Mouse (Mus musculus) Patski (cell line): Measurements from ENCODE around the gene Tefm. TPM values are rescaled to one million over a fixed set of nuclear protein-coding genes. Genes with fewer than 3 reads are reported as not detected.
"Not testable (repeated sequence)": the region's sequence is repeated elsewhere in the genome, so short reads cannot be mapped to it uniquely, and the experiment has no call there.

Experiments
- ATAC-seq: fragments of 100-300 bp; one replicate; pipeline ENCODE4 v1.8.0; 2021
- CTCF ChIA-PET: fragments of 350-600 bp; sonication (Branson Sonifier 250); formaldehyde crosslinking; loops from one replicate; lab custom pipeline; 2022; ENCODE audit warnings: inconsistent platforms; lab: Charles Lee
- POLR2A ChIA-PET: fragments of 350-600 bp; sonication (Branson Sonifier 250); formaldehyde crosslinking; loops from one replicate; lab custom pipeline; 2022; ENCODE audit warnings: antibody characterized with exemption, inconsistent platforms; lab: Charles Lee
- DNase-seq: peaks from one replicate; pipeline ENCODE4 v3.0.0-alpha.2; 2011; ENCODE audit warnings: low read depth, low spot score
- H3K27me3 ChIP-seq: fragments of 371-371 bp; one replicate; pipeline ENCODE4 v1.5.1; 2021
- CTCF ChIP-seq: fragments of 100-300 bp; IDR thresholded peaks from one replicate; pipeline ENCODE4 v1.5.1; 2021
- in situ Hi-C: fragments of 300-500 bp; cut with MboI; formaldehyde crosslinking; loops from 3 replicates; pipeline ENCODE4 v1.11.1; 2018; ENCODE audit warnings: low pct_unique_long_range_greater_than_20kb, mixed read lengths
- polyA plus RNA-seq: library from polyadenylated mRNA; unstranded; gene quantifications from one replicate; pipeline ENCODE4 v1.2.3, GENCODE M21; 2021

The Tefm gene
- polyA plus RNA-seq, 1 experiment from 2014 or later, result 26.0 TPM

GRCm38 (mm10) chr11:80159018-80159417 is 17.0 kb upstream of the Tefm start:
- no peak for DNase-seq
- TF ChIP-seq CTCF, result no peak
- in situ Hi-C loops, result no loop called here
- no peaks in the 10 kb centered on the region for H3K27me3 ChIP-seq
- ChIA-PET POLR2A (no interaction called here), CTCF (no interaction called here)
- no peak for ATAC-seq

- ATAC-seq, result no peak
Observed at GRCm38 (mm10) chr11:80156841-80157240, 14.9 kb upstream of the Tefm start.

GRCm38 (mm10) chr11:80155961-80156360 is 14.0 kb upstream of the Tefm start:
- ChIA-PET POLR2A (no interaction called here), CTCF (no interaction called here)
- DNase-seq, result no peak
- ATAC-seq, result no peak
- no peaks in the 10 kb centered on the region for H3K27me3 ChIP-seq
- in situ Hi-C loops, result no loop called here
- TF ChIP-seq CTCF, result no peak

More at GRCm38 (mm10) chr11:80156841-80157240, 14.9 kb upstream of the Tefm start:
- H3K27me3 ChIP-seq, result no peaks in the 10 kb centered on the region
- ChIA-PET CTCF (no interaction called here), POLR2A (no interaction called here)
- no peak for TF ChIP-seq CTCF
- in situ Hi-C loops, result no loop called here
- DNase-seq, result no peak

- DNase-seq, result no peak
- H3K27me3 ChIP-seq, result no peaks in the 10 kb centered on the region
- no peak for TF ChIP-seq CTCF
- in situ Hi-C loops, result no loop called here
- ChIA-PET POLR2A (no interaction called here), CTCF (no interaction called here)
- ATAC-seq, result no peak
Observed at GRCm38 (mm10) chr11:80155541-80155940, 13.6 kb upstream of the Tefm start.

- POLR2A ChIA-PET, result no interaction called here
- CTCF ChIA-PET, result no interaction called here
- DNase-seq (no peak), ATAC-seq (no peak)
- in situ Hi-C loops, result no loop called here
- TF ChIP-seq CTCF, result no peak
- no peaks in the 10 kb centered on the region for H3K27me3 ChIP-seq
Observed at GRCm38 (mm10) chr11:80154501-80154900, 12.5 kb upstream of the Tefm start.

GRCm38 (mm10) chr11:80153857-80154495 is 12.0 kb upstream of the Tefm start, which contains the start of gene Adap2:
Gene Adap2 (plus strand): TSS chr11:80154105.
- no peak for TF ChIP-seq CTCF
- ATAC-seq (no peak), DNase-seq (no peak)
- ChIA-PET POLR2A (no interaction called here), CTCF (interaction anchor here (1.5 kb wide), 1 partner anchor 30 kb away, joined by 3 read pairs; the partner anchor contains the start of gene Rnf135)
- in situ Hi-C loops, result no loop called here
- no peaks in the 10 kb centered on the region for H3K27me3 ChIP-seq

GRCm38 (mm10) chr11:80152376-80152775 is 10.4 kb upstream of the Tefm start:
- DNase-seq (no peak), ATAC-seq (peak; percentile 47)
- ChIA-PET CTCF (interaction anchor here (1.5 kb wide), 1 partner anchor 31 kb away, joined by 3 read pairs; the partner anchor contains the start of gene Rnf135), POLR2A (no interaction called here)
- in situ Hi-C loops, result no loop called here
- TF ChIP-seq CTCF, result no peak
- no peaks in the 10 kb centered on the region for H3K27me3 ChIP-seq

GRCm38 (mm10) chr11:80151541-80151940 is 9.6 kb upstream of the Tefm start:
- DNase-seq (no peak), ATAC-seq (no peak)
- no peaks in the 10 kb centered on the region for H3K27me3 ChIP-seq
- in situ Hi-C loops, result no loop called here
- POLR2A ChIA-PET, result no interaction called here
- CTCF ChIA-PET, result no interaction called here
- TF ChIP-seq CTCF, result no peak

GRCm38 (mm10) chr11:80150566-80150965 is 8.6 kb upstream of the Tefm start:
- ChIA-PET POLR2A (interaction anchor here (0.6 kb wide), 1 partner anchor 98 kb away, joined by 3 read pairs; no protein-coding TSS in a partner anchor), CTCF (interaction anchor here (0.8 kb wide), 1 partner anchor 14 kb away, joined by 4 read pairs; no protein-coding TSS in a partner anchor)
- in situ Hi-C loops, result no loop called here
- TF ChIP-seq CTCF, result no peak
- ATAC-seq (no peak), DNase-seq (no peak)
- no peaks in the 10 kb centered on the region for H3K27me3 ChIP-seq

- no peaks in the 10 kb centered on the region for H3K27me3 ChIP-seq
- no peak for TF ChIP-seq CTCF
- ATAC-seq (no peak), DNase-seq (no peak)
- in situ Hi-C loops, result no loop called here
- POLR2A ChIA-PET, result no interaction called here
- CTCF ChIA-PET, result no interaction called here
Observed at GRCm38 (mm10) chr11:80149412-80150023, 7.5 kb upstream of the Tefm start.

- CTCF ChIA-PET, ATAC-seq, H3K27me3 ChIP-seq, in situ Hi-C loops, DNase-seq, POLR2A ChIA-PET: not testable (repeated sequence)
Observed at GRCm38 (mm10) chr11:80148974-80149373, 7.0 kb upstream of the Tefm start.
